Mouse (Mus musculus) adipocyte (in vitro differentiated cells): ENCODE measurements at regions not wholly inside any gene's neighbourhood (a gene's known extent, or its start where the extent isn't known, plus 50 kb on each side); places are given as distances from the start of the nearest gene placed in this dataset.
A peak's percentile ranks its signal among the peaks of the same experiment; 100 is the strongest.

Source experiments
- DNase-seq: peaks from one replicate; pipeline ENCODE4 v3.0.0-alpha.2; 2016; ENCODE audit warnings: low spot score

DNA sequence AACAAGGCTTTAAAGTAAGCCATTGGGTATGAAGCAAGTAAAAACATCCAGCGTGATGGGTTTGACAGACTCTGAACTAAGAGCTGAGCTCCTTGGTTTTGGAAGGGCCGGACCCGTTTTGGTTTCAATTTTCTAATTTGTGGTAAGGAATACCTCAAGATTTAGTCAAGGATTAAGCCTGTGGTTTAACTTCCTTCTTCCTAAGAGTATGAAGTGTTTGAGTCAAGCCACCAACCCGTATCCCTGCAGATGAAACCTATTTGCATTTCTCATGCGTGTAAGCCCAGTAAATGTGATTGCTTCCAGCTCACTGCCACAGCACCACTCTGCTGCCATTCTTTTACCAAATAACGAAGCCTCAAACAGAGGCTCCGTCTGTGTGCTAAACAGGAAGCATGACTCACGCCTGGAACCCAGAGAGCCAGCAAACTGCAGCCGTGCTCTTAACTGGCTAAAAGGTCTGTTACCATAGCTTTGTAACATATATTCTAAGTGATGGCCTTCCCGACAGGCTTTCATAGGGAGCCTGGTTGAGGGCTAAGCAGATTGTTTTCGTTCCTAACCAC, 149.7 kb downstream of the Etv1 start:
- peak; percentile 73 for DNase-seq

DNA sequence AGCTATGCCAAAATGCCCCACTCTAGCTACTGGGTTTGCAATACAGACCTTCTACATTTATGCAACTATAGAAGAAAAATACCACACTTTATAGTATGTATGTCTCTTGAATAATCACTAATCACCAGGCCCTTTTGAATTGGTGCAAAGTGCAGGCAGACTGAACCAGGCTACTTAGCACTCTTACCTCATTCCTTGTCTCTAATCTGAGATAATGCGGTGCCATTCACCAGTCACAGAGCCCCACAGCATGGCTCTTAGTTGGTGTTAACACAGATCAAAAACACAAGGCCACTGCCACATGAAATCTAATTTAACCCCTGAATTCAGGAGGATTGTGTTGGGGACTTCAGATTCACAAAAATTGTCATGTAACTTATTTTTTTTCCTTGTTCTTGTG, 150.5 kb downstream of the Etv1 start:
- DNase-seq = peak; percentile 50

DNA sequence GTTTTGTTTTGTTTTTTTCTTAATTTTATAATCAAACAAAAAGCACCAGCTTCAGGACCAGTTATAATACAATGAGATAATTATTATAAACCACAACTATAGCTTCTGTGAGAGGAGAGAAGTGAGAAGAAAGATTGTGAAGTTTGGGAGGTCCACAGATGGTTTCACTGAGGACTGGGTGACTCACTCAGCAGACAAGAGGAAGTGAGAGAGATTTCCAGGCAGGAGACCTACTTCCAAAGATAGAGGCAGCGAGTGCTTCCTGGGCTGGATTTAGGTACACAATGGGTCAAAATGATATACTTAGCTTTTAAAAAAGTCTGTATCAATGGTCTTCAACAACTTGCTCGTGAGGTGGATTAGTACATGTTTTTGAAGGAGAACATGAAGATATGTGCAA, 152.6 kb downstream of the Etv1 start:
- no peak for DNase-seq

- no peak for DNase-seq
Measured at GRCm38 (mm10) chr12:38959605-38960004, 180.4 kb downstream of the Etv1 start.

- no peak for DNase-seq
Measured at GRCm38 (mm10) chr12:38962302-38962701, 183.1 kb downstream of the Etv1 start.

DNA sequence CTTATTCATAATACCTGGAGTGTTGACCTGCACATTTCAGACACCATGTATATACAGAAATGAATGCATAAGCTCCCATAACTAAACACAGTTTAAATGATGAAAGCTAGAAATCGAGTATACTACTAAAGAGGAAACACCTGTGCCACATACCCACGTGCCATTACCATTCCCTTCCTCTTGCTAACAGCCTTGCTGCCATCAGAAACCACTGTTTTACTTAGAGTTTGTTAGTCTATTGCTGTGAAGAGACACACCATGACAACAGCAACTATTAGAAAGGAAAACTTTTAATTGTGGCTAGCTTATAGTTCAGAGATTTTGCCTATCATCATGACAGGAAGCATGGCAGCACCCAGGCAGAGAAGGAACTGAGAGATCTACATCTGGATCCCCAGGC, 191.2 kb downstream of the Etv1 start:
- no peak for DNase-seq

DNA sequence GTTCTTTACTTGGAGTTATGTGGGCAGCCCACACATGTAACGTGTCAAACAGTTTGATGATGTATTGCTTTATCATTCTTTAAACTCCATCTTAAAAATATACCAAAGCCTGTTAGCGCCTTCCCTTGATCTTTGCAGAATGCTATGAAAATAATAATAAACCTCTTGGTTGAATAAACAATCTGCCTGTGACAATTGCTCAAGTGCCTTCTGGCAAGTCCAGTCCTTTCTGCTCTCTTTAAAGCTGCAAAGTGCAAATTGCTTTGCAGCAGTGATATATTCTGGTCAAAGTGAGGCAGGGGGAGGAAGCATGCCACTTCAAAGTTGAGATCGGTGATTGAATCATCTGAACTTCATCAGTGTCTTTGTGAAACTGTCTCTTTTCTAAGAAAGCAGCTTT, 193.0 kb downstream of the Etv1 start:
- DNase-seq = no peak

DNA sequence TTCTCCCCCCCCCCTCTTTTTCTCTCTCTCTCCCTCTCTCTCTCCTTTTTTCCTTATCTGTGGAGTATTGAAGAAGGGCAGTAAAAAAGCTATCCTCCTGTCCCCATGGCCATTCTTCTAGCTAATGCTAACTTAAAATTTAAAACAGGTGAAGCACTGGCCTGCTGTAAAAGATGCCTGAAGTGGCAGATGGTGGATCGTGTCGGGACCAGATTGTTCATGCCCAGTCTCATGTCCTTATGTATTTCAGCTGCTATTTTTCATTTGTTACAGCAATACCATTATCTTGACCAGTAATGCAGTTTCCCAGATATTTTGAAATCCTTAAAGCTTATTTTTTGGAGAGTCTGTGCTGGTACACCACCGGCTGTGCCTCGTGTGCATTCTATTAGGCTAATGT, 196.3 kb downstream of the Etv1 start:
- DNase-seq = no peak

- no peak for DNase-seq
Measured at GRCm38 (mm10) chr12:38982423-38982822, 203.2 kb downstream of the Etv1 start.

- DNase-seq = no peak
Measured at GRCm38 (mm10) chr12:38985909-38986308, 206.7 kb downstream of the Etv1 start.

DNA sequence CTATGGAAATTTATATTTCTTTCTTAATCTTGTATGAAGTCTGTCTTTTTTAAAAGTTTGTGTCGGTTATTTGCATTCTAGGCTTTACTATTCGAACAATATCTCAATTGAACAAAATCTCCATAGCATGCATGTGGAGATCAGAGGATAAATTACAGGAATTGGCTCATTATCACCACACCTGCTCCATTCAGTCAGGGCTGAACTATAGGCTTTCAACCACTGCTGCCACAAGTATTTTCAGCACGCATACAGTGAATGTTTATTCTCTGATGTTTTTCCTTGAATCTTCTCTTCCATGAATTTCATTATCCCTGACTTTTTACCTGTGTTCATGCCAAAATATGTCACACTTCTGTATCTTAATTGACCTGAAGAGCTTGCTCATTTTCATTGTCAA, 207.2 kb downstream of the Etv1 start:
- no peak for DNase-seq

DNA sequence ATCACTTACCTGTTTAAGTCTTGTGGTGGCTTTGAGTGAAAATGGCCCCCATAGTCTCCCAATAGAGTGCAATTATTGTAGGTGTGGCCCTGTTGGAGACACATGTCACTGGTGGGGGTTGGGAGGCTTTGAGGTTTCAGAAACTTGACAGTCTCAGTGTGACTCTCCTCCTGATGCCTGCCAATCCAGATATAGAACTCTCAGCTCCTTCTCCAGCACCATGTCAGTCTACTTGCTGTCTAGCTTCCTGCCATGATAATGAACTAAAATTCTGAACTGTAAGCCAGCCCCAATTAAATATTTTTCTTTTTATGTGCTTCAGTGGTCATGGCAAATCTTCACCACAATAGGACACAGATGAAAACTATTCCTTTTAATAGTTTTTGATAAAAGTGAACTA, 208.1 kb downstream of the Etv1 start:
- DNase-seq = no peak

- DNase-seq = no peak
Measured at GRCm38 (mm10) chr12:38987819-38988218, 208.6 kb downstream of the Etv1 start.

DNA sequence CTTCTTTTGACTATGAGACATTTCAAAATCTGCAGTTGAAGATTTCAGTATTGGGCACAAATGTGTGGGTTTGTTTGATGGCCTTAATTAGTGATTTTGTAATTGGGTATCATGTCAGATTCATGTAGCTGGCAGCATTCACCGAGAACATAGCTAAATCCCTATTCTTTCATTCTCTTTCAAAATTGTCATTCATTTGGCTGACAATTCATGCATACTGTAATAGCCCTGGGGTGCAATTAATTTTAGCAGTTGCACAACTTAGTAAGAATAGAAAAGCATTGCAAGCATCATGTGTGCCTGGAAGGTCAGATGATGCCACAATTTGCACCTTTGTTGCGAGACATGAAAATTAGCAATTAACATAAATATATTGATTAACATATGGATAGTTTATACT, 248.0 kb downstream of the Etv1 start:
- DNase-seq = no peak

DNA sequence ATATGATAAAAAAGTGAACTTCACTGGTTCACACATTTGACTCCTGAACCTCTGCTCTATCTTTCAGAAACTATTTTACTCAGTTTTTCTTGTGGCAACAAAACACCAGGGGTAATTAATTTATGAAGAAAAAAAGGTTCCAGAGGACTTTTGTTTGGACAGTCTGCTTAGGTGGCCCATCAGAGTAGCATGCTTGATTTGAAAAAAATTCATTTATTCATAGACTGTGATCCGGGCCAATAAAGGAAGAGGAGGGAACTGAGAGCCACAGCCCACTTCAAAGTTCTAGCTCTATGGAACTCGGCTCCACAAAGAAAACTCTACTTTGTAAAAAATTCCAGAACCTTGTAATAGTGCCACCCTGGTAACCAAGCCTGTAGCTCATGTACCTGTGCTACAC, 248.8 kb downstream of the Etv1 start:
- no peak for DNase-seq

DNA sequence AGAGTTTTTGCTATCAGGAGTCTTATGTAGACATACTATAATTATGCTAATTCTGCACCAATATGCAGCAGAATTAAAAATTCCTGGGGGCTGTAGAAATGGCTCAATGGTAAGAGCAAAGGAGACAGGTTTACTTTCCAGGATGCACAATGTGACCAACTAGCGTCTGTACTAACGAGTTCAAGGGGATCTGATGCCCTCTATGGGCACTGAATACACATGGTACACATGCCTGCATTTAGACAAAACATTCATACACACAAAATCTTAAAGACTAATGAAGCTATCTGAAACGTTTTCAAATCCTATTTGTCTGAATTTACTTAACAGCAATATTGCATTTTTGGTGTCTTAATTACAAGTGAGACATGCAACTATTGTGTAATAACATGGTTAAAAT, 254.8 kb downstream of the Etv1 start:
- no peak for DNase-seq

- no peak for DNase-seq
Measured at GRCm38 (mm10) chr12:39036466-39037037, 257.4 kb downstream of the Etv1 start.

- no peak for DNase-seq
Measured at GRCm38 (mm10) chr12:39038077-39038476, 258.9 kb downstream of the Etv1 start.

DNA sequence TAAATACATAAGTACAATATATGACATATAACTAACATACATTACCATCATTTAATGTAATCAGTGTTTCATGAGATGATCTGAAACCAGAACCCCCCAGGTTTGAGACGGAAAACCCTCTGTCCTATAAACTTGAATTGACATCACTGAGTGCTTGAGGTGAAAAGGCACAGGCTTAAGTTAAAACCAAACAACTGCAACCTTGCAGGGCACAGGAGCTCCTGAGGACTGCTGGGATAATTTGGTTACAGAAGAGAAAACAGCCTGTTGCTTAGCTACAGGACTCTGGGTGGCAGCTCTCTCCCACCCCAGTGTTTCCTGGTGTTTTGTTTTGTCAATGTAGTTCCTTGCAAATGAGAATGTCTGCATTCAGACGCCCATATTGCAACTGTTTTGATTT, 259.5 kb downstream of the Etv1 start:
- DNase-seq = no peak

- DNase-seq = no peak
Measured at GRCm38 (mm10) chr12:39047126-39047525, 267.9 kb downstream of the Etv1 start.

GRCm38 (mm10) chr12:39048441-39048840, 269.3 kb downstream of the Etv1 start:
- peak; percentile 9 for DNase-seq

DNA sequence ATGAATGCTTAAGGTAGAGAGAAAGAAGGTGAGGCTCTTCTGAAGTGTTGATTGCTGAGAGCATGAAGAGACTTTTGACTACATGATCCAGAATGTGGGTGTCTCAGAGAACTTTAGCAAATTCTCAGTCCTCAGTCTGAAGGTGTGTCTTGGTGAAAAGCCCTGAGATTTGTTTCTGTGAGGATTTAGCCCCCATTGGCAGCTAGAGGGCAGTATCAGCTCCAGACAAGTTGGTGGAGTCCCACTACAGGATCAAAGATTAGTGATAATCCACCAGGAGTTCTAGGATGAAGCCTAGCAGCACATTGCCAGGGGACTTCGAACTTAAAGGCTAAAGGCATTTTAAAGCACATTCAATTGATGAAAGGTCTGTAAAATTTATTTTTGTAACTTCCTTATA, 269.8 kb downstream of the Etv1 start:
- DNase-seq = no peak

DNA sequence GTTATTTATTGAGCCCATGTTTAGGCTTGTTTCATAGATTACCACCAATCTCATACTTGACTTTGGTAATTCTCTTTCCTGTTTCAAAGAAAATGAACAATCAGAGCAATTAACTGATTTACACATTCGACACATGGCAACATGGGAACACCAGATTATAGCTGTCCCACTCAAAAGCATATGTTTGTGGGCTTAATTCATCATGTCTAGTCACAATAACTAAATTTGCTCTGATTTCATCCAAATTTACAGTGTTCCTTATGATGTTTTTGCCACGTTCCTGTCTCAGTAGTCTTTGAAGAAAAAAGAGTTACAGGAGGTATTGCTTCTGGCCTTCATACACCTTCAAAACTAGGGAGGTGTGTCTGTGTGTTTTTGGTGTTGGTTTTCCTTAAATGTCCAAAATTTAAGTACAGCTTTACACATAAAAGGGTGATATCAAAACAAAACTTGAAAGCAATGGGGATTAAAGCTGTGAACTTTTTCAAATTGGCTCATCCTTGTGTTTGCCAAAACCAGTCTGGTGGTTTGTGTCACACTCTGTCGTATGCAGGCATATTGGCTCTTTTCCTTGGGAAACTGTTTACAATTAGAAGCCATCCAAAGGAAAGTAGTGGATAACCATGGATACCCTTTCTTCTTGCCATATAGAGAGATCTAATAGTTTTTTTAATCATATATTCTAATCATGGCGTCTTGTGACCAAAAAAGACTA, 291.3 kb downstream of the Etv1 start:
- DNase-seq = no peak
